10 mouse cellular contexts compared by ENCODE assay signal in the genomic region with DNA sequence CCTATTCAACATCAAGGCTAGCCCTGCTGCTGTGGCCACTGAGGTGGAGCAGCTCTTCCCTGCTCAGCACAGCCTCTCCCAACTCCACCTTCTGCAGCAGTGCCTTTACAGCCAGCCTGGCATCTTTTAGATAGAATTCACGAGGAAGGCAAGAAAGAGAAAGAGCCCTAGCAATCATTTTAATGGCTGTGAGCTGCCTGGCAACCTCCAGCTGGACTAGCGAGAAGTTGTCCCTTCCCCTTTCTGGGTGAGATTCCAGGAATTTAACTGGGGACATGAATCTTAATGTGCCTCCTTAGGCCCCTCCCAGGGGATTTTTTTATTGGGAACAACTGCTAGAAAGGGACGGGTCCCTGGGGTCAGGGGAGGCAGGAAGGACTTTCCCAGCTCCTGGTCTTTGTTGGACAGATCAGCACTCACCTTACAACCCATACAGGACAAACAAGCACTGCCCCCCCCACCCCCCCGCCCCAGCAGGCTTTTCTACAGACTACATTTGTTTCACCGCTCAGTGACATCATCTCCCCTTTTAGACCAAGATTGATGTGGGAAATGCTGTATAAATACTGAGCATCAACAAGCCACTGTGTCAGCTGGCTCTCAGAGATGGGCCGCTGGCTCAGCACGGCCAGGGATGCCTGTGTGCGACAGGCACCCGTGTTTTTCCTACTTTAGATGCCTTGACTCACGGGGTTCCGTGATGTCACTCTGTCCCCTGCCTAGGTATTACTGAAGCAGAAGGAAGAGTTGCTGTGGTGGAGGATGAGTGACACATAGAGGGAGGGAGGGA. TPM values are rescaled to one million over a fixed set of nuclear protein-coding genes. Genes with fewer than 3 reads are reported as not detected.
DNase-seq lines count a peak whose midpoint lies in the region; ATAC-seq and TF ChIP-seq lines count a peak whose summit lies in the region.
"Had no signal": no experiment of that assay in that cellular context is flagged by ENCODE, and none has a peak within 500 bp of the region (broad histone marks: within the 10 kb centered on the region; RNA-seq: fewer than 3 reads in every experiment).

No protein-coding gene starts in this region.

- H3K4me2 ChIP-seq in hindbrain, embryonic 15.5 days: no peak overlapping the region
- no peak overlapping the region for H3K4me2 ChIP-seq in midbrain, embryonic 16.5 days (ENCODE audit: low read length)
- H3K4me2 ChIP-seq: embryonic facial prominence, embryonic 15.5 days; heart, embryonic 12.5 days; liver, embryonic 11.5 days had no signal

- H3K9me3 ChIP-seq in hindbrain, embryonic 15.5 days: no peaks in the 10 kb centered on the region
- 0 out of 2 replicates have a peak, but pooled peaks cover 3% of the 10 kb centered on the region for H3K9me3 ChIP-seq in midbrain, embryonic 16.5 days (replicated peaks; ENCODE audit: control insufficient read depth, low read length, poor library complexity, severe bottlenecking)
- H3K9me3 ChIP-seq: embryonic facial prominence, embryonic 15.5 days had no signal

- no peaks in the 10 kb centered on the region for H3K27me3 ChIP-seq in hindbrain, embryonic 15.5 days
- H3K27me3 ChIP-seq in midbrain, embryonic 16.5 days (ENCODE audit: control insufficient read depth, insufficient read depth, low read depth, low read length): no peaks in the 10 kb centered on the region
- H3K27me3 ChIP-seq: embryonic facial prominence, embryonic 15.5 days; heart, embryonic 12.5 days had no signal

- peak; percentile 9 for DNase-seq in kidney, adult 9 months
- no peak for DNase-seq in kidney, adult 18-20 months
- peak; percentile 67 for DNase-seq in brain, embryonic 14.5 days (ENCODE audit: low read depth)
- no peak for DNase-seq in urinary bladder, adult 2 months (ENCODE audit: low spot score)
- no peak for DNase-seq in T-cell, adult 2 months (ENCODE audit: low spot score)

- peak overlapping the region; percentile 48 for H3K27ac ChIP-seq in hindbrain, embryonic 15.5 days (replicated peaks)
- H3K27ac ChIP-seq in midbrain, embryonic 16.5 days (ENCODE audit: low read length): no peak overlapping the region
- H3K27ac ChIP-seq: embryonic facial prominence, embryonic 15.5 days had no signal

- H3K36me3 ChIP-seq in hindbrain, embryonic 15.5 days: no peaks in the 10 kb centered on the region
- H3K36me3 ChIP-seq in midbrain, embryonic 16.5 days (ENCODE audit: control insufficient read depth, insufficient read depth, low read length): no peaks in the 10 kb centered on the region
- H3K36me3 ChIP-seq: embryonic facial prominence, embryonic 15.5 days; heart, embryonic 12.5 days had no signal

- H3K4me3 ChIP-seq in hindbrain, embryonic 15.5 days: no peak overlapping the region
- H3K4me3 ChIP-seq in midbrain, embryonic 16.5 days (ENCODE audit: low read depth, low read length): no peak overlapping the region
- H3K4me3 ChIP-seq: embryonic facial prominence, embryonic 15.5 days; heart, embryonic 12.5 days had no signal

- TF ChIP-seq POLR2A in brain, embryonic 14.5 days (IDR thresholded peaks at IDR 0.05; ENCODE audit: borderline replicate concordance, extremely low read depth, insufficient read depth, insufficient read length, poor library complexity, severe bottlenecking): no peak

- 0 out of 2 replicates have a peak, but pooled peaks cover 8% of the 10 kb centered on the region for H3K4me1 ChIP-seq in hindbrain, embryonic 15.5 days (replicated peaks)
- no peaks in the 10 kb centered on the region; the same call in 1 of the 2 replicates for H3K4me1 ChIP-seq in midbrain, embryonic 16.5 days (ENCODE audit: control insufficient read depth, insufficient read depth, low read length)
- H3K4me1 ChIP-seq: embryonic facial prominence, embryonic 15.5 days had no signal

- no peak overlapping the region for H3K9ac ChIP-seq in hindbrain, embryonic 15.5 days
- no peak overlapping the region for H3K9ac ChIP-seq in midbrain, embryonic 16.5 days (ENCODE audit: low read depth, low read length)
- H3K9ac ChIP-seq: embryonic facial prominence, embryonic 15.5 days; heart, embryonic 12.5 days had no signal

- no peak for TF ChIP-seq CTCF in brain, embryonic 14.5 days (IDR thresholded peaks at IDR 0.05; ENCODE audit: borderline replicate concordance, extremely low read depth, insufficient read depth, insufficient read length)

- WGBS in hindbrain, embryonic 15.5 days: 24% methylated on average over 11 of the region's 11 CpGs
- 44% methylated on average over 11 of the region's 11 CpGs for WGBS in midbrain, embryonic 16.5 days

- peak; percentile 81 for ATAC-seq in hindbrain, embryonic 15.5 days (ENCODE audit: low FRiP score, low read depth)
- ATAC-seq in midbrain, embryonic 16.5 days: peak; percentile 77

RNA-seq across cellular contexts. Expression of a gene that starts 43.5 kb away (rescaled TPM):
- not detected in 2 replicates for polyA plus RNA-seq in brain, embryonic 14.5 days (2012; rRNA removed)
- not detected in 2 replicates for polyA plus RNA-seq in hindbrain, embryonic 15.5 days (2015; fragmentation: Nextera tagmentation; extraction: Ambion mirVana)
- not detected in 2 replicates for polyA plus RNA-seq in midbrain, embryonic 16.5 days (2015; fragmentation: Nextera tagmentation; extraction: Ambion mirVana)
- polyA plus RNA-seq in urinary bladder, adult 2 months (2012; rRNA removed): not detected in 2 replicates
- polyA plus RNA-seq: embryonic facial prominence, embryonic 15.5 days; heart, embryonic 12.5 days; liver, embryonic 11.5 days had no signal

Comparison
In these comparisons a context has a peak if more than half of its experiments do, and no peak if none do; other contexts are left out.
1. DNase-seq: peak in kidney, adult 9 months (single experiment) and brain, embryonic 14.5 days (single experiment); none in kidney, adult 18-20 months (single experiment), urinary bladder, adult 2 months (single experiment) and T-cell, adult 2 months (single experiment).